Mouse (Mus musculus) right cerebral cortex, adult 18-20 months (tissue): Measurements from ENCODE around the gene Gemin5.
"Not testable (repeated sequence)": the region's sequence is repeated elsewhere in the genome, so short reads cannot be mapped to it uniquely, and the experiment has no call there.

Experiments
- DNase-seq: peaks from one replicate; pipeline ENCODE4 v3.0.0; 2022; ENCODE audit warnings: mixed read lengths

The Gemin5 gene

DNA sequence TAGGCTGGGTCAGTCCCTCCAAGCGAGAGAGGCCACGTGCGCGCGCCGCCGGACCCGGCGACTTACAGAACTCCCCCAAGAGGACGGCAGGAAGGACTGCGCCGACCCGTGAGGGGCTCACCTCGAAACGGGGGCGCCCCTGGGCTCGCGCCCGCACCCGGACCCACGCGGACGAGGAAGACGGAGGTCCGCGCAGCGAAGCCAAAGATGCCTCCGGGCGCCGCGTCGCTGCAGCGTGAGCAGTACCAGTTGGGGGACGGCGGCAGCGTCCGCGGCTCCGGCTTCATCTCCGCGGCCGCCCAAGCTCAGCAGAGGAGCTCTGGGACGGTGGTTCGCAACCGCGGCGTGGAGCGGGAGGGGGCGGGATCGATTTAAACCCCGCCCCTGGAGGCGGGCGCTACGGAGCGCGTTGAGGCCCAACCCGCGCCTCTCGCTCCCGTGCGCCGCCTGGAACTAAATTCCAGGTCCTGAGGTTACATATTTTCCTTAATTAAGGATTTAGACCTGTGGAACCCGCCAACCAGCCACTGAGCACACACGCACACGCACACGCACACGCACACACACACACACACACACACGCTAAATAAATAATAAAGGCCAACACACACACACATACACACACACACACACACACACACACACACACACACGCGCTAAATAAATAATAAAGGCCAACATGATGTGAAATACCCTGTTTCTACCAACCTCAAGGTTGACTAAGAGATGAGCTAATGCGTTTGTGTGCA lies at the start of gene Gemin5:
Gene Gemin5 (minus strand): TSS at position 373 of the 749 bp plus-strand sequence.
- peak; percentile 89 for DNase-seq

- DNase-seq: no peak
Observed at GRCm38 (mm10) chr11:58216823-58217222, 48.5 kb upstream of the Gemin5 start.

DNA sequence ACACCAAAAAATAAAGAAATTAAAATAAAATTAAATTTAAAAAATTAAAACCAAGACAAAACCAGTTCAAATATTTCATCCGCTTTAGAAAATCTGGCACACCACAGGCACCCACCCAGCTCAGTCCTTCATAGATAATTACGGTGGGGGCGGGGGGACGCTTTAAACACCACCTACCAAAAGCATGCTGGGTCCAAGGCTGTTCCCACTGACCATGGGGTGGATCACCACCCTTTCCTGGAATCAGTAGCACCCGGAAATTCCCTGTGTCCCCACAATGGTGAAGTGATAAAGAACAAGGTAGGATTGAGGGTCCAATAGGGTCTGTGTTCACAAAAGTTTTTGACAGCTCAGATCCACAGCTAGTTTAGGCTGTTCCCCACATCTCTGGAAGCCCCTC lies 47.5 kb upstream of the Gemin5 start:
- no peak for DNase-seq

DNA sequence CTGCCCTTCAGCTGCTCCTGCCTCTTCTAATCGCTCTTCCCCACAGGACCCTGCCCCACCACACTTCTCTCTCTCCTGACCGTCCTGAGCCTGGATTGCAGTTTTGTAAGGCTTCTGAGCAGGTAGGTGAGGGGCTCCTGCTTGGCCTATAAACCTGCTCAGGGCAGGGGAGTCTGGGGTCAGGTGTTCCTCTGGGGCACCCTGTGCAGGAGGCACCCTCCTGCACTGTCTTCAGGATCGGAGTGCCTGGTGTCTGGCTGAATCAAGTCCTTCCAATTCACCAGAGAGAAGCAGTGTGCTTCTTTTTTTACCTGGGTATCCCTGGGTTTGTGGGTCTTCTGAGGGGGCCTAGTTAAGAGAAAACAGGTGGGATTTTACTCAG lies 46.7 kb upstream of the Gemin5 start:
- not testable (repeated sequence) for DNase-seq

DNA sequence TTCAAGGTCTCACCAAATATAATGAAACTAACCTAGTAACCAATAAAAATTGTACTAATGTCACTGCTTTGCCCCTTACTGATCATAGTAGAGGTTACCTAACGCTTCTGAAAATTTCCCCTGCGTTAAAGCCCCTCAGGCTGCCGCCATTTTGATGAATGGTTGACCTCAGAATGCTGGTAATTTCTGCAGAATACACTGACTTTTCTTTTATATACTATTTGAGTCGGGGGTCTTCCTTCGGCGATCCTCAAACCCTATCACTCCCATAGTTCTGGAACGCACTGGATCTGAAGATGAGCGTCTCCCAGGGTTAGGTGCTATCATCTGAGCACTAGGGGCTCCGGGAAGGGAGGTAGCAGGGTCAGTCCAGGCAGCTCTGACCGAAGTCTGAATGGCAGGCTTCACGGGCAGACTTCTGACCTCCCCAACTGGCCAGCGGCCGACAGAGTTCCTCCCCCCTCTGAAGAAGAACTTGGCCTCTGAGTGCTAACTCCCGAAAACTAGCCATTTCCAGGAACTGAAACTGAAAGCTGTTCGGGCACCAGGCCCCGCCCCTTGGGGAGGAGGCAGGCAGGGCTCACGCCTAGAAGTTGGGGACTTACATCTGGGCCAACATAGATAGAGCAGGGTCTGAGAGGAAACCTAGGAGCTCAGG lies 46.2 kb upstream of the Gemin5 start:
- DNase-seq: peak; percentile 38

GRCm38 (mm10) chr11:58213673-58214342 lies 45.5 kb upstream of the Gemin5 start:
- DNase-seq: no peak

DNA sequence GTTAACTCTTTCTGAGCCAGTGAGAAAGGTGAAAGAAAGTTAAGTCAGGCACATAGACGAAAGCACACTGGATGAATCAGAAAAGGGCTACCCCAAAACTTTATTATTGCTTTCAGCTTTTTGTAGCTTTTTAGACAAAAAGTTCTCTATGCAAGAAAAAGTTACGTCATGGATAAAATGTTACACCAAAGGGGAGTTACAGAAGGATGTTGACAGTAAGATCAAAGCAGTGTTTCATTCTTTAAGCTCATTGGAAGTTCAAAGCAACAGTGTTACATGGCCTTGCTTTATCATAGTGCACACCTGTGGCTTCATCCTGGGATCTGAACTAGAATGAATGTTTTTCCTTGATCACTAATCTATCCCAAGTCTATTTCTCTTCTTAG lies 43.3 kb upstream of the Gemin5 start:
- no peak for DNase-seq

DNA sequence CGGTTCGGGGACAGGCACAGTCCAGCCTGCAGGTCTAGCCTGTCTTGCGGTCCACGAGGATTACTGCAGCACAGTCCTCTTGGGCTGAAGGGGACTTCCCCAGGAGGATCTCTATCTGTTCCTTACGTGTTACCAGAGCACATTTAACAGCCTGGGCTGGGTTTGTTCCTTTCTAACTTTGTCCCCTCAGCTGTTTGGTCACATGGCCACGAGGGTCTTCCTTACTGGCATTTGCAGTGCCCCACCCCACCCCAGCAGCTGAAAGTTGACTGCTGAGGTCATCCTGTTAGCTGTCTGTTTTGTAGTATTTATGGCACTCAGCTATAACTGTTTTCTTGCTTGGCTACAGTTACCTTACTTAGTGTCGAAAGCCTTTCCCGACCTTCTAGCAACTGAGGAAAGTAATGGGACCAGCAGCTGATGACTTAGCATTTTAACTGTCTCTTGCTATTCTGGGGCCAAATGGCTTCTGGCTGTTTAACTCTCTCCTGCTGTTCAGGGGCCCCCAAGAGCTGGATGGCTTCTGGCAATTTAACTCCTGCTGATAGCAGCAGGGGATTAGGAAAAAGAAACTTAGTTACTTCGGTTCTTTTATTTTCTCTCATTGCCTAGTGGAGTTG lies 42.8 kb upstream of the Gemin5 start:
- DNase-seq: no peak

- no peak for DNase-seq
Observed at GRCm38 (mm10) chr11:58210321-58210886, 42.1 kb upstream of the Gemin5 start.

- DNase-seq: no peak
Observed at GRCm38 (mm10) chr11:58201052-58201451, 32.7 kb upstream of the Gemin5 start.

GRCm38 (mm10) chr11:58200226-58200625 lies 31.9 kb upstream of the Gemin5 start:
- no peak for DNase-seq

DNA sequence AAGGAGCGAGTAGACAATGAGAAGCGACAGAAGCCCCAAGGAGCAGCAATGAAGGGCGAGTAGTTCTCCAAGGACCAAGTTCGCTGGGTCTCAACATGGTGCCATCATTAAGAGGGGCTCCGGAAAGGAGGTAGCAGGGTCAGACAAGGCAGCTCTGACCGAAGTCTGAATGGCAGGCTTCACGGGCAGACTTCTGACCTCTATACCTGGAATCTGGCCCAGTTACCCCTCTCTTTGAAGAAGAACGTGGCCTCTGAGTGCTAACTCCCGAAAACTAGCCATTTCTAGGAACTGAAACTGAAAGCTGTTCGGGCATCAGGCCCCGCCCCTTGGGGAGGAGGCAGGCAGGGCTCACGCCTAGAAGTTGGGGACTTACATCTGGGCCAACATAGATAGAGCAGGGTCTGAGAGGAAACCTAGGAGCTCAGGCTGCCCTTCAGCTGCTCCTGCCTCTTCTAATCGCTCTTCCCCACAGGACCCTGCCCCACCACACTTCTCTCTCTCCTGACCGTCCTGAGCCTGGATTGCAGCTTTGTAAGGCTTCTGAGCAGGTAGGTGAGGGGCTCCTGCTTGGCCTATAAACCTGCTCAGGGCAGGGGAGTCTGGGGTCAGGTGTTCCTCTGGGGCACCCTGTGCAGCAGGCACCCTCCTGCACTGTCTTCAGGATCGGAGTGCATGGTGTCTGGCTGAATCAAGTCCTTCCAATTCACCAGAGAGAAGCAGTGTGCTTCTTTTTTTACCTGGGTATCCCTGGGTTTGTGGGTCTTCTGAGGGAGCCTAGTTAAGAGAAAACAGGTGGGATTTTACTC lies 31.1 kb upstream of the Gemin5 start, which contains the start of the genes Igtp and Irgm2:
Gene Igtp (plus strand): TSS at position 328 of the 809 bp plus-strand sequence.
Gene Irgm2 (plus strand): TSS at position 390 of the 809 bp plus-strand sequence.
- peak; percentile 51 for DNase-seq

- DNase-seq: no peak
Observed at GRCm38 (mm10) chr11:58198663-58199062, 30.3 kb upstream of the Gemin5 start.

- DNase-seq: no peak
Observed at GRCm38 (mm10) chr11:58193860-58194520, 25.7 kb upstream of the Gemin5 start.

GRCm38 (mm10) chr11:58193326-58193725 lies 25.0 kb upstream of the Gemin5 start:
- DNase-seq: no peak

DNA sequence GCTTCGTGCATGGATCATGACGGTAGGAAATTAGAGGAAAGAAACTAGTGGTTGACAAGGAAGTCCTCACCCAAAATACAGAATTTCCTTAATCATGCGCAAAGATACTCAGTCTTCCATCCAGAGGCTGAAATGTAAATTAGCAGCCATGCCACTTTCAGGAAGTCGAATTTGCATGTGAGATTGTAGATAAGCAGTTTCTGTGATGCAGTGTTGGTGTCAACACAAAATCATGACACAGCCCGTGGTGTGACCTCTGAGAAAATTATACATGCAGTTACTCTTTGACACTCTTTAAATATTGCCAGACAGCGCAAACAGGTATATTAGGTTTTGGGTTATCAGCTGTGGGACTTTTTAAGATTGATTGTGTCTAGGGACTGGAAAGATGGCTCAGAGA lies 21.3 kb upstream of the Gemin5 start:
- DNase-seq: no peak

DNA sequence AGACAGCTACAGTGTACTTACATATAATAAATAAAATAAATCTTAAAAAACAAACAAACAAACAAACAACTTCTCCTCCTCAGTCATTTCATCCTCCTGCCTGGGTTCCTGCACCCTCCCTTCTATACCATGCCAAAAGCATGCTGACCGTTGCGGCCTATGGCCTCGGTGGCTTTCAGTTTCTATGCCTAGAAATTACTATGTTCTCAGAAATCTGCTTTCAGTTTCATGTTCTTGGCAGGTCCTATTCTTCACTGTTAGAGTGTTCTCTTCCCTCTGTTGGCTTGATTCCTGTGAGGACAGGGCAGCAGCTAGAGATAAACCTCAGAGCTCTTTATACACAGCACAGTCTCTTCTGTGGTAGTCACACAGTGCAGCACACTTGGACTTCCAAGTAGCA lies 15.2 kb upstream of the Gemin5 start:
- DNase-seq: no peak

DNA sequence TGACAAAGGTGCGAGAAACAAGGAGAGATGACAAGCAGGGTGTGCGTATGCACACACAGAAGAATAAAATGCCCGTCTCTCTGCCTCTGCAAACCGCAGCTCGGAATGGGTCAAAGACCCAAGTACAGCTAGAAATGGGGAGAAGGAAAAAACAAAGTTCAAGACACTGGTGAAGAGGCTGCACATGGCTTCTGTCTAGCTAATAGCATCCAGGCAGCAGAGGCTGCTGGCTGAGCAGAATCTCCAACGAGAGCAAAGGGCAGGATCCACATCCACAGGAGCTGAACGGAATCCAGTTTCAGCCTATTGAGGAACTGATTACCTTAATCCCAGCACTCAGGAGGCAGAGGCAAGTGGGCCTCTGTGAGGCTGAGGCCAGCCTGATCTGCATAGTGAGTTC lies 12.4 kb upstream of the Gemin5 start:
- no peak for DNase-seq

- not testable (repeated sequence) for DNase-seq
Observed at GRCm38 (mm10) chr11:58179986-58180385, 11.6 kb upstream of the Gemin5 start.

GRCm38 (mm10) chr11:58179563-58179962 lies 11.2 kb upstream of the Gemin5 start:
- peak; percentile 88 for DNase-seq

DNA sequence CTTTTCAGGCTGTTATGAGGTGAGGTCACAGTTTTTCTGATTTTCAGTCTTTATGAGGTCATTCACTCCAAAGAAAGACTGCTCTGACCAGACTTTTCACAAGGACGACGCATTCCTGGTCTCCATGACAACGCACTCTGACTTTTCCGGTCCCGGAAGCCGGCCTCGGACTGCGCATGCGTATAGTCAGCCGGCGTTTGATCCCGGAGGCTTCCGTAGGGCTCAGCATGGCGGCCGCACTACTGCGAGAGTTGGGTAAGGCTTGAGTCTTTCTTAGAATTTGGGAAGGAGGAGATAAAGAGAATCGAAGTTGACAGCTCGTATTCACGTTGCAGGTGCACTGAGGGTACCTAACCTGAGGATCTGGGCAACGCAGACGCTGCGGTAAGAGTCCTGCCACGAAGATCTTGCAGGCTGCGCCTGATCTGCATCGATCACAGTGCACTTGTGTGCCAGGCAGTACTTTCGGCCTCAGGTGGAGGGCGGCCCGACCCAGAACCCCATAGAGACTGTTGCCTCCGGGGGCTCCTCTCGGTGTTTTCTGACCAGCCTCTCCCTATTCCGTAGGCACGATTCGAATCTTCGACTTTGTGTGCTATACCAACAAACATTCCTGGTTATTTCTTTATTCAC lies 3.2 kb upstream of the Gemin5 start, which contains the start of gene Mrpl22:
Gene Mrpl22 (plus strand): TSS at position 203 of the 633 bp plus-strand sequence.
- DNase-seq: peak; percentile 96
